Mouse (Mus musculus) erythroblast, embryonic 14.5 days (primary cell): ENCODE results near the gene Narfl. TPM values are rescaled to one million over a fixed set of nuclear protein-coding genes. Genes with fewer than 3 reads are reported as not detected.
A peak's percentile ranks its signal among the peaks of the same experiment; 100 is the strongest.

ENCODE experiments used
- H3K27me3 ChIP-seq: 2 replicates; pipeline ENCODE4 v1.6.1; 2012; ENCODE audit warnings: inconsistent platforms; ENCODE audit not compliant: control insufficient read depth
- H3K36me3 ChIP-seq: 2 replicates; pipeline ENCODE4 v1.6.1; 2012; ENCODE audit warnings: mild to moderate bottlenecking, inconsistent platforms; ENCODE audit not compliant: control insufficient read depth
- H3K4me1 ChIP-seq: 2 replicates; pipeline ENCODE4 v1.6.1; 2012; ENCODE audit warnings: inconsistent platforms; ENCODE audit not compliant: control insufficient read depth
- H3K4me3 ChIP-seq: replicated peaks from 2 replicates; pipeline ENCODE3; 2012; ENCODE audit warnings: moderate library complexity, mild to moderate bottlenecking, inconsistent platforms
- H3K9me3 ChIP-seq: 2 replicates; pipeline ENCODE4 v1.6.1; 2012; ENCODE audit warnings: low read length, inconsistent platforms, mixed read lengths; ENCODE audit not compliant: control insufficient read depth
- GATA1 ChIP-seq: IDR thresholded peaks from 2 replicates; pipeline ENCODE4 v1.6.1; 2012; ENCODE audit warnings: low read length, inconsistent platforms, mixed read lengths
- TAL1 ChIP-seq: IDR thresholded peaks from 3 replicates; pipeline ENCODE4 v1.6.1; 2012; ENCODE audit warnings: low read length, inconsistent platforms, mixed read lengths
- polyA plus RNA-seq: library from polyadenylated mRNA; stranded (reverse); fragments of >175 nt; gene quantifications from 2 replicates; pipeline ENCODE4 v1.2.3, GENCODE M21; 2012

The Narfl gene
- polyA plus RNA-seq, 1 experiment, result 2.0 TPM

DNA sequence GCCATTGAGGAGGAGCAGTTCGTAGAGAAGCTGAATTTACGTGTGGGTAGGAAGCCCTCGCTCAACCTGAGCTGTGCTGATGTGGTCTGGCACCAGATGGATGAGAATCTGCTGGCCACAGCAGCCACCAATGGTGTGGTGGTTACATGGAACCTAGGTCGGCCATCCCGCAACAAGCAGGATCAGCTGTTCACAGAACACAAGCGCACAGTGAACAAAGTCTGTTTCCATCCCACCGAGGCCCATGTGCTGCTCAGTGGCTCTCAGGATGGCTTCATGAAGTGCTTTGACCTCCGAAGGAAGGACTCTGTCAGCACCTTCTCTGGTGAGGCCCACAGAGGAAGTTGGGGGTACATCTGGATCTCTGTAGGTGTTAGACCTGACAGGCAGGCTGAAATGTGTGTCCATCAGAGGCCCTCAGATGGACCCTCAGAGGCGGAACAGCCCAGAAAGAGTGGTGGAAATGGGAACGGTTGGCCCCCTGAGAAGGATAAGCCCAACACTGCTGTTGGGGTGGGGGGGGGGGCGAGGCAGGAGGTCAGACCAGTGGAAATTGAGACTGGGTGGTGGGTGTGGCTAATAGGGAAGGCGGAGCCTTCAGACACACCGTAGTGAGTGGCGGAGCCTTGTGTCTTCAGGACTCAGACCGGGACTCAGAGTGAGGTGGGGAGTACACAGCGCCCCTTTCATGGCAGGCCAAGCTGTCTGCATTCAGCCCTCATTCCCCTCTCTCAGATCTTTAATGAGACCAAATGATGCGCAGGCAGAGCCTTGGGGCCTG lies 51.0 kb downstream of the Narfl start:
- Histone ChIP-seq H3K4me1 (peaks cover 70% of the 10 kb centered on the region), H3K36me3 (peaks cover 39% of the 10 kb centered on the region), H3K9me3 (no peaks in the 10 kb centered on the region), H3K4me3 (peak overlapping the region; percentile 73), H3K27me3 (peaks cover 32% of the 10 kb centered on the region)
- TF ChIP-seq GATA1, result no peak
- no peak for TF ChIP-seq TAL1

- Histone ChIP-seq H3K4me3 (peak overlapping the region; percentile 73), H3K9me3 (no peaks in the 10 kb centered on the region), H3K27me3 (peaks cover 24% of the 10 kb centered on the region), H3K36me3 (peaks cover 47% of the 10 kb centered on the region), H3K4me1 (peaks cover 74% of the 10 kb centered on the region)
- TF ChIP-seq TAL1 (no peak), GATA1 (no peak)
Observed at GRCm38 (mm10) chr17:25825311-25825710, 51.7 kb downstream of the Narfl start.

DNA sequence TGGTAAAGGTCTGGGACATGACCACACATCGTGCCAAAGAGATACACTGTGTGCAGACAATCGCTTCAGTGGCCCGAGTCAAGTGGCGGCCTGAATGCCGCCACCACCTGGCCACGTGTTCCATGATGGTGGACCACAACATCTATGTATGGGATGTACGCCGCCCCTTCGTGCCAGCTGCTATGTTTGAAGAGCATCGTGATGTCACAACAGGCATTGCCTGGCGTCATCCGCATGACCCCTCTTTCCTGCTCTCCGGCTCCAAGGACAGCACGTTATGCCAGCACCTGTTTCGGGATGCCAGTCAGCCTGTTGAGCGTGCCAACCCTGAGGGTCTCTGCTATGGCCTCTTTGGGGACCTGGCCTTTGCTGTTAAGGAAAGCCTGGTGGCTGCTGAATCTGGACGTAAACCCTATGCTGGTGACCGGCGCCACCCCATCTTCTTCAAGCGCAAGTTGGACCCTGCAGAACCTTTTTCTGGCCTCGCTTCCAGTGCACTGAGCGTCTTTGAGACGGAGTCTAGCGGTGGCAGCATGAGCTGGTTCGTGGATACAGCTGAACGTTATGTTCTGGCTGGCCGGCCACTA lies 52.5 kb downstream of the Narfl start:
- peaks cover 81% of the 10 kb centered on the region for H3K4me1 ChIP-seq
- H3K9me3 ChIP-seq, result no peaks in the 10 kb centered on the region
- H3K27me3 ChIP-seq, result peaks cover 17% of the 10 kb centered on the region
- no peak overlapping the region for H3K4me3 ChIP-seq
- TF ChIP-seq GATA1 (no peak), TAL1 (no peak)
- peaks cover 55% of the 10 kb centered on the region for H3K36me3 ChIP-seq

- H3K4me1 ChIP-seq, result peaks cover 91% of the 10 kb centered on the region
- TF ChIP-seq TAL1 (no peak), GATA1 (no peak)
Observed at GRCm38 (mm10) chr17:25827011-25827410, 53.4 kb downstream of the Narfl start.

DNA sequence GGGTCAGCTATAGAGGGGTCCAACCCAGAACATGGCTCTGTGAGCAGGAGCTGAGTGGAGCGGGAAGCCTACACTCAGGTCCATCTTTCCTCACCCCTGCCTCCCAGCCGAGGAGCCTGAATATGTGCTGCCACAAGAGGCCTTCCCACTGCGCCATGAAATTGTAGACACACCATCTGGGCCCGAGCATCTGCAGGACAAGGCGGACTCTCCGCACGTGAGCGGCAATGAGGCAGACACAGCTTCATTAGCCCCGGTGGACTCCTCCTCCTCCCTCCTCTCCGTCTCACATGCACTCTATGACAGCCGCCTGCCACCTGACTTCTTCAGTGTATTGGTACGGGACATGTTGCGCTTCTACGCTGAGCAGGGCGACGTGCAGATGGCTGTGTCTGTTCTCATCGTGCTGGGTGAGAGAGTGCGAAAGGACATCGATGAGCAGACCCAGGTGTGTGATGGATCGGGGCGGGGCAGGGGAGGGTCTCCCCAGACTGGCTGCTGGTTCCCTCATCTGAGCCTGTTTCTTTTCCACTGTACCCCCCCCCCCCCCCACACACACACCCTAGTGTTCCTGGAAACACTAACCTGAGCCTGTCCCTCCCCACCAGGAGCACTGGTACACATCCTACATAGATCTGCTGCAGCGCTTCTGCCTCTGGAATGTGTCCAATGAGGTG lies 54.1 kb downstream of the Narfl start:
- Histone ChIP-seq H3K9me3 (no peaks in the 10 kb centered on the region), H3K4me3 (no peak overlapping the region), H3K36me3 (peaks cover 64% of the 10 kb centered on the region), H3K27me3 (peaks cover 2% of the 10 kb centered on the region), H3K4me1 (peaks cover 93% of the 10 kb centered on the region)
- TF ChIP-seq TAL1 (no peak), GATA1 (no peak)

More at GRCm38 (mm10) chr17:25827011-25827410, 53.4 kb downstream of the Narfl start:
- Histone ChIP-seq H3K27me3 (peaks cover 8% of the 10 kb centered on the region), H3K4me3 (no peak overlapping the region), H3K36me3 (peaks cover 64% of the 10 kb centered on the region), H3K9me3 (no peaks in the 10 kb centered on the region)

GRCm38 (mm10) chr17:25828223-25828594 lies 54.6 kb downstream of the Narfl start:
- peaks cover 92% of the 10 kb centered on the region for H3K4me1 ChIP-seq
- no peak for TF ChIP-seq GATA1
- no peak for TF ChIP-seq TAL1
- no peaks in the 10 kb centered on the region for H3K27me3 ChIP-seq
- no peaks in the 10 kb centered on the region for H3K9me3 ChIP-seq
- peak overlapping the region; percentile 73 for H3K4me3 ChIP-seq
- peaks cover 64% of the 10 kb centered on the region for H3K36me3 ChIP-seq

DNA sequence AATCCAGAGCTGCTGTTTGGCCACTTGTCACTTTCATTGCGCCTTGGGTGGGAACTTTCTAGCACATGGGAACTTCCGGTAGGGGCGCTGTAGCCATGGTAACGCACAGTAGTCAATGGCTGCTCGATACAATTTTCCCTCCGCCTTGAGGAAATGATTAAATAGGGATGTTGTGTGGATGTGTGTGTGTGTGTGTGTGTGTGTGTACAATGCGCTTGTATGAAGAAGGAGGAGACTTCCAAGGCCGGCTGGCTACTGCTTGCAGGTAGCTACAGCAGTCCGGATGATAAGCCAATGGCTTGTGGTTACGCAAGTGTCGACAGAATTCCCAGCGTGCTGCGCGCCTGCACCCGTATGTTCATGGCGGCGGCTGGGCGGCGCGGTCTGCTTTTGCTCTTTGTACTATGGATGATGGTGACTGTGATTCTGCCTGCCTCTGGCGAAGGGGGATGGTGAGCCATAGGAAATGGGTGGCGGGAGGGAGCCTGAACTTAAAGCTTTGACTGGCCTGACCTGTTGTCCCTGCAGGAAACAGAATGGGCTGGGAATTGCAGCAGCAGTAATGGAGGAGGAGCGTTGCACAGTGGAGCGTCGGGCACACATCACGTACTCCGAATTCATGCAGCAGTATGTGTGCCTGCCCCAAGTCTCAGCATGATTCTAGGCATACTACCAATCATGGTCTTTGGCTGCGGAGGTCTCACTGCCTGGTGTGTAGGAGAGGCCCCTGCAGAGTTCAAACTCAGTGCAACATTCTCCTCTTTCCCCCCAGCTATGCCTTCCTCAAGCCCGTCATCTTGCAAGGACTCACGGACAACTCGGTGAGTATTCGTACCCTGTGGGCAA lies 55.4 kb downstream of the Narfl start, which contains the start of gene Jmjd8:
Jmjd8 (plus strand) TSS at position 156 of the 846 bp plus-strand sequence.
- H3K27me3 ChIP-seq, result no peaks in the 10 kb centered on the region
- H3K9me3 ChIP-seq, result no peaks in the 10 kb centered on the region
- H3K36me3 ChIP-seq, result peaks cover 64% of the 10 kb centered on the region
- peak within 1 kb of the TSS; percentile 73 for H3K4me3 ChIP-seq
- TF ChIP-seq GATA1, result no peak; the same call in 1 of the 2 replicates
- no peak for TF ChIP-seq TAL1
- H3K4me1 ChIP-seq, result peaks cover 93% of the 10 kb centered on the region

GRCm38 (mm10) chr17:25829558-25830017 lies 56.0 kb downstream of the Narfl start:
- TF ChIP-seq GATA1 (no peak), TAL1 (no peak)
- Histone ChIP-seq H3K4me3 (peak overlapping the region; percentile 73), H3K4me1 (peaks cover 93% of the 10 kb centered on the region), H3K27me3 (no peaks in the 10 kb centered on the region), H3K36me3 (peaks cover 65% of the 10 kb centered on the region), H3K9me3 (no peaks in the 10 kb centered on the region)
